Mouse (Mus musculus): ENCODE data around the gene Asprv1. TPM values are rescaled to one million over a fixed set of nuclear protein-coding genes. Genes with fewer than 3 reads are reported as not detected.
A peak's percentile ranks its signal among the peaks of the same experiment; 100 is the strongest.

Asprv1 gene
- polyA plus RNA-seq, 1 experiment from 2014 or later = 1.3 TPM

- ATAC-seq (ENCODE audit: insufficient number of reproducible peaks, low FRiP score, low TSS enrichment, low read depth) = no peak
- H3K4me3 ChIP-seq (ENCODE audit: low read depth, low read length) = no peak overlapping the region
- H3K27me3 ChIP-seq (ENCODE audit: control insufficient read depth, insufficient read depth, low read length) = no peaks in the 10 kb centered on the region
- H3K9ac ChIP-seq (ENCODE audit: low read length) = no peak overlapping the region
- no peaks in the 10 kb centered on the region for H3K36me3 ChIP-seq (ENCODE audit: control insufficient read depth, insufficient read depth, low read length)
- no peaks in the 10 kb centered on the region for H3K9me3 ChIP-seq (ENCODE audit: control insufficient read depth, low read length)
- no peak for DNase-seq (ENCODE audit: low spot score)
- H3K27ac ChIP-seq (replicated peaks; ENCODE audit: low read depth, low read length) = no peak overlapping the region
- H3K4me1 ChIP-seq (ENCODE audit: control insufficient read depth, insufficient read depth, low read length) = peaks cover 12% of the 10 kb centered on the region
- H3K4me2 ChIP-seq (ENCODE audit: low read depth, severe bottlenecking) = no peak overlapping the region
- WGBS = 69% methylated on average over 5 of the region's 5 CpGs
Measured at GRCm38 (mm10) chr6:86586070-86586469, 41.9 kb upstream of the Asprv1 start.

- peaks cover 12% of the 10 kb centered on the region for H3K4me1 ChIP-seq (ENCODE audit: control insufficient read depth, insufficient read depth, low read length)
- no peak overlapping the region for H3K9ac ChIP-seq (ENCODE audit: low read length)
- H3K4me3 ChIP-seq (ENCODE audit: low read depth, low read length) = no peak overlapping the region
- H3K27me3 ChIP-seq (ENCODE audit: control insufficient read depth, insufficient read depth, low read length) = no peaks in the 10 kb centered on the region
- 49% methylated on average over 7 of the region's 7 CpGs for WGBS
- no peak overlapping the region for H3K27ac ChIP-seq (replicated peaks; ENCODE audit: low read depth, low read length)
- no peaks in the 10 kb centered on the region for H3K36me3 ChIP-seq (ENCODE audit: control insufficient read depth, insufficient read depth, low read length)
- no peak overlapping the region for H3K4me2 ChIP-seq (ENCODE audit: low read depth, severe bottlenecking)
- no peaks in the 10 kb centered on the region for H3K9me3 ChIP-seq (ENCODE audit: control insufficient read depth, low read length)
- ATAC-seq (ENCODE audit: insufficient number of reproducible peaks, low FRiP score, low TSS enrichment, low read depth) (no peak), DNase-seq (ENCODE audit: low spot score) (no peak)
Measured at GRCm38 (mm10) chr6:86588429-86588828, 39.5 kb upstream of the Asprv1 start.

GRCm38 (mm10) chr6:86593146-86593897 is 34.6 kb upstream of the Asprv1 start:
- WGBS = 89% methylated on average over 10 of the region's 10 CpGs

DNA sequence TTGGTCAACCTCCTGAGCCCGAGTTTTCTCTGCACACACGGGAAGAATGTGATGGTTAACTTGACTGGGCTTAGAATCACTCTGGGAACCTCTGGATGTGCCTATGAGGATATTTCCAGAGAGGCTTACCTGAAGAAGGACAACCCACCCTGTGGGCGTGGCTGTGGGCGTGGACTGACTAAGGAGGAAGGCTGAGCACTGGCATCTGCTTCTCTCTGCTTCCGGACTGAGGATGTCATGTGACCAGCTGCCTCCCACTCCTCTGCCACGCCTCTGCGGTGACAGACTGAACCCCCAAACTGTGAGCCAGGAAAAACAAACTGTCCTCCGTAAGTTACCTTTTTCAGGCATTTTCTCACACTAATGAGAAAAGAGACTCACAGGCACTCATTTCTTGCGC is 33.3 kb upstream of the Asprv1 start:
- Histone ChIP-seq H3K4me1 (ENCODE audit: control insufficient read depth, insufficient read depth, low read length) (no peaks in the 10 kb centered on the region), H3K4me2 (ENCODE audit: low read depth, severe bottlenecking) (no peak overlapping the region), H3K27me3 (ENCODE audit: control insufficient read depth, insufficient read depth, low read length) (no peaks in the 10 kb centered on the region), H3K4me3 (ENCODE audit: low read depth, low read length) (no peak overlapping the region), H3K9me3 (ENCODE audit: control insufficient read depth, low read length) (no peaks in the 10 kb centered on the region), H3K9ac (ENCODE audit: low read length) (no peak overlapping the region), H3K36me3 (ENCODE audit: control insufficient read depth, insufficient read depth, low read length) (no peaks in the 10 kb centered on the region), H3K27ac (replicated peaks; ENCODE audit: low read depth, low read length) (no peak overlapping the region)
- ATAC-seq (ENCODE audit: insufficient number of reproducible peaks, low FRiP score, low TSS enrichment, low read depth) (no peak), DNase-seq (ENCODE audit: low spot score) (peak; percentile 59)
- WGBS = 17% methylated on average over 9 of the region's 9 CpGs

More at GRCm38 (mm10) chr6:86593146-86593897, 34.6 kb upstream of the Asprv1 start:
- H3K36me3 ChIP-seq (ENCODE audit: control insufficient read depth, insufficient read depth, low read length) = no peaks in the 10 kb centered on the region
- no peak overlapping the region for H3K4me2 ChIP-seq (ENCODE audit: low read depth, severe bottlenecking)
- H3K27ac ChIP-seq (replicated peaks; ENCODE audit: low read depth, low read length) = no peak overlapping the region
- no peaks in the 10 kb centered on the region for H3K27me3 ChIP-seq (ENCODE audit: control insufficient read depth, insufficient read depth, low read length)
- ATAC-seq (ENCODE audit: insufficient number of reproducible peaks, low FRiP score, low TSS enrichment, low read depth) = no peak
- no peak for DNase-seq (ENCODE audit: low spot score)
- no peak overlapping the region for H3K9ac ChIP-seq (ENCODE audit: low read length)
- H3K4me3 ChIP-seq (ENCODE audit: low read depth, low read length) = no peak overlapping the region
- H3K9me3 ChIP-seq (ENCODE audit: control insufficient read depth, low read length) = no peaks in the 10 kb centered on the region
- H3K4me1 ChIP-seq (ENCODE audit: control insufficient read depth, insufficient read depth, low read length) = no peaks in the 10 kb centered on the region

GRCm38 (mm10) chr6:86595865-86596440 is 32.0 kb upstream of the Asprv1 start:
- Histone ChIP-seq H3K4me3 (ENCODE audit: low read depth, low read length) (no peak overlapping the region), H3K9me3 (ENCODE audit: control insufficient read depth, low read length) (no peaks in the 10 kb centered on the region), H3K27me3 (ENCODE audit: control insufficient read depth, insufficient read depth, low read length) (no peaks in the 10 kb centered on the region), H3K27ac (replicated peaks; ENCODE audit: low read depth, low read length) (no peak overlapping the region), H3K9ac (ENCODE audit: low read length) (no peak overlapping the region), H3K4me2 (ENCODE audit: low read depth, severe bottlenecking) (no peak overlapping the region), H3K4me1 (ENCODE audit: control insufficient read depth, insufficient read depth, low read length) (no peaks in the 10 kb centered on the region), H3K36me3 (ENCODE audit: control insufficient read depth, insufficient read depth, low read length) (no peaks in the 10 kb centered on the region)
- WGBS = 84% methylated on average over 17 of the region's 17 CpGs
- DNase-seq (ENCODE audit: low spot score) (no peak), ATAC-seq (ENCODE audit: insufficient number of reproducible peaks, low FRiP score, low TSS enrichment, low read depth) (no peak)

- no peak overlapping the region for H3K27ac ChIP-seq (replicated peaks; ENCODE audit: low read depth, low read length)
- WGBS = 65% methylated on average over 5 of the region's 5 CpGs
- H3K27me3 ChIP-seq (ENCODE audit: control insufficient read depth, insufficient read depth, low read length) = no peaks in the 10 kb centered on the region
- no peak overlapping the region for H3K4me3 ChIP-seq (ENCODE audit: low read depth, low read length)
- no peak overlapping the region for H3K4me2 ChIP-seq (ENCODE audit: low read depth, severe bottlenecking)
- H3K9me3 ChIP-seq (ENCODE audit: control insufficient read depth, low read length) = no peaks in the 10 kb centered on the region
- H3K36me3 ChIP-seq (ENCODE audit: control insufficient read depth, insufficient read depth, low read length) = no peaks in the 10 kb centered on the region
- DNase-seq (ENCODE audit: low spot score) (no peak), ATAC-seq (ENCODE audit: insufficient number of reproducible peaks, low FRiP score, low TSS enrichment, low read depth) (no peak)
- H3K4me1 ChIP-seq (ENCODE audit: control insufficient read depth, insufficient read depth, low read length) = no peaks in the 10 kb centered on the region
- H3K9ac ChIP-seq (ENCODE audit: low read length) = no peak overlapping the region
Measured at GRCm38 (mm10) chr6:86598742-86599193, 29.2 kb upstream of the Asprv1 start.

DNA sequence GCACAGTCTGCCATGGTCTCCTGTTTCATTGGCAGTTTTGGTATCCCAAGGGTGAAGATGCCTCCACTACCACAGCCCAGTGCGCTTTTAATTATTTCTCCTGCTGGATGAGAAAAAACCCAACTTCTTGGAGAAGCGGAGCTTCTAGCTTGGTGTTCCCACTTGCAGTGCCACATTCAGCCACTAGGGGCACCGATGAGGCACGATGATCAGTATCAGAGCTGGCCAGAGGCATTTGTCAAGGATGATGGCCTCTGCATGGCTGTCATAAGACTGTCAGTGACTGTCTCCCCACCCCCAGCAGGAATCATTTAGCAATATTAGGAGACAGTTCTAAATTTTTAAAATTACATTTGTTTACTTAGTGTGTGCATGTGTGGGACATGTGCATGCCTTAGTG is 28.8 kb upstream of the Asprv1 start:
- Histone ChIP-seq H3K4me2 (ENCODE audit: low read depth, severe bottlenecking) (no peak overlapping the region), H3K4me1 (ENCODE audit: control insufficient read depth, insufficient read depth, low read length) (no peaks in the 10 kb centered on the region), H3K27me3 (ENCODE audit: control insufficient read depth, insufficient read depth, low read length) (no peaks in the 10 kb centered on the region), H3K4me3 (ENCODE audit: low read depth, low read length) (no peak overlapping the region), H3K9ac (ENCODE audit: low read length) (no peak overlapping the region), H3K36me3 (ENCODE audit: control insufficient read depth, insufficient read depth, low read length) (no peaks in the 10 kb centered on the region), H3K27ac (replicated peaks; ENCODE audit: low read depth, low read length) (no peak overlapping the region), H3K9me3 (ENCODE audit: control insufficient read depth, low read length) (no peaks in the 10 kb centered on the region)
- WGBS = 19% methylated on average over 4 of the region's 4 CpGs
- no peak for ATAC-seq (ENCODE audit: insufficient number of reproducible peaks, low FRiP score, low TSS enrichment, low read depth)
- DNase-seq (ENCODE audit: low spot score) = peak; percentile 88

- 85% methylated on average over 6 of the region's 6 CpGs for WGBS
- Histone ChIP-seq H3K27me3 (ENCODE audit: control insufficient read depth, insufficient read depth, low read length) (no peaks in the 10 kb centered on the region), H3K9ac (ENCODE audit: low read length) (no peak overlapping the region), H3K4me2 (ENCODE audit: low read depth, severe bottlenecking) (no peak overlapping the region), H3K27ac (replicated peaks; ENCODE audit: low read depth, low read length) (no peak overlapping the region), H3K4me1 (ENCODE audit: control insufficient read depth, insufficient read depth, low read length) (no peaks in the 10 kb centered on the region), H3K4me3 (ENCODE audit: low read depth, low read length) (no peak overlapping the region), H3K36me3 (ENCODE audit: control insufficient read depth, insufficient read depth, low read length) (no peaks in the 10 kb centered on the region), H3K9me3 (ENCODE audit: control insufficient read depth, low read length) (no peaks in the 10 kb centered on the region)
- ATAC-seq (ENCODE audit: insufficient number of reproducible peaks, low FRiP score, low TSS enrichment, low read depth) (no peak), DNase-seq (ENCODE audit: low spot score) (no peak)
Measured at GRCm38 (mm10) chr6:86599951-86600414, 28.0 kb upstream of the Asprv1 start.
